39 mouse cellular contexts compared by ENCODE assay signal in the genomic region with DNA sequence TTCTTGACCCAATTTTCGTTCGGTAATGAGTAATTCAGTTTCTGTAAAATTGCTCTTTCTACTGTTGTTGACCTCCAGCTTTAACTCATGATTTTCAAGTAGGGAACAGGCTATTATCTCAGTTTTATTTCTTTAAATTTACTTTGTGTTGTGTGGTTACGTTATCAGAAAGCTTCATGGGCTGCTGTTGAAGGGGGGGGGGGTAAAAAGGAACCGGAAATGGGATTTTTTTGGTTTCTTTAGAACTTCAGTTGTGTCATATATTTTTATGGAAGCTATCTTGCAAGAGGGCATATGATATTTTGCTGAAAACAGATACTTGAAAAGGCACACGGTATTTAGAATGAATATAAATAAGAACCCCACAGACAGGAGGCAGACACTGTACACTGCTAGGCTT. TPM values are rescaled to one million over a fixed set of nuclear protein-coding genes. Genes with fewer than 3 reads are reported as not detected.
"Had no signal": no experiment of that assay in that cellular context is flagged by ENCODE, and none has a peak within 500 bp of the region (broad histone marks: within the 10 kb centered on the region; RNA-seq: fewer than 3 reads in every experiment).

No protein-coding gene starts in this region.

- H3K4me1 ChIP-seq: embryonic facial prominence, embryonic 10.5 days; embryonic facial prominence, embryonic 12.5 days; embryonic facial prominence, embryonic 13.5 days; embryonic facial prominence, embryonic 15.5 days; forebrain, embryonic 10.5 days; forebrain, embryonic 12.5 days; forebrain, embryonic 13.5 days; forebrain, embryonic 15.5 days; heart, embryonic 10.5 days had no signal

- H3K4me3 ChIP-seq: embryonic facial prominence, embryonic 10.5 days; embryonic facial prominence, embryonic 12.5 days; embryonic facial prominence, embryonic 13.5 days; embryonic facial prominence, embryonic 15.5 days; erythroblast, embryonic 14.5 days; forebrain, embryonic 10.5 days; forebrain, embryonic 12.5 days; forebrain, embryonic 13.5 days; forebrain, embryonic 15.5 days; gastrocnemius, adult 2 months; heart, adult 2 months; heart, embryonic 10.5 days had no signal

- H3K9ac ChIP-seq: embryonic facial prominence, embryonic 12.5 days; embryonic facial prominence, embryonic 13.5 days; embryonic facial prominence, embryonic 15.5 days; forebrain, embryonic 12.5 days; forebrain, embryonic 13.5 days; forebrain, embryonic 15.5 days; forebrain, postnatal 0 days had no signal

- H3K27me3 ChIP-seq: embryonic facial prominence, embryonic 12.5 days; embryonic facial prominence, embryonic 13.5 days; embryonic facial prominence, embryonic 15.5 days; forebrain, embryonic 12.5 days; forebrain, embryonic 13.5 days; forebrain, embryonic 15.5 days had no signal

- H3K27ac ChIP-seq: embryonic facial prominence, embryonic 10.5 days; embryonic facial prominence, embryonic 12.5 days; embryonic facial prominence, embryonic 13.5 days; embryonic facial prominence, embryonic 15.5 days; forebrain, embryonic 10.5 days; forebrain, embryonic 12.5 days; forebrain, embryonic 13.5 days; forebrain, embryonic 15.5 days; gastrocnemius, adult 2 months; heart, adult 2 months; heart, embryonic 10.5 days had no signal

- H3K36me3 ChIP-seq: embryonic facial prominence, embryonic 10.5 days; embryonic facial prominence, embryonic 12.5 days; embryonic facial prominence, embryonic 13.5 days; embryonic facial prominence, embryonic 15.5 days; forebrain, embryonic 10.5 days; forebrain, embryonic 12.5 days; forebrain, embryonic 15.5 days; heart, embryonic 10.5 days had no signal

- DNase-seq: cerebellum, adult 9-11 months; cerebellum, postnatal 10 days; cerebellum, postnatal 14 days; cerebellum, postnatal 25 days; cerebellum, postnatal 36 days; embryo, embryonic 11 days; forebrain, postnatal 0 days; gastrocnemius, adult 2 months; gastrocnemius, postnatal 10 days; gastrocnemius, postnatal 14 days; gastrocnemius, postnatal 25 days; gastrocnemius, postnatal 36 days; heart, adult 11 months; heart, adult 18-20 months; heart, adult 2 months had no signal

- H3K9me3 ChIP-seq: embryonic facial prominence, embryonic 15.5 days had no signal

RNA-seq across cellular contexts. Expression of gene Mrgprb4, which starts 26.0 kb away (rescaled TPM):
- total RNA-seq: common myeloid progenitor, adult 5-6 weeks; forebrain, postnatal 0 days; gastrocnemius, adult 18-20 months; gastrocnemius, adult 2 months; gastrocnemius, adult 8-10 months; gastrocnemius, postnatal 10 days; gastrocnemius, postnatal 14 days; gastrocnemius, postnatal 25 days; gastrocnemius, postnatal 36 days; gastrocnemius, postnatal 4 days; granulocyte monocyte progenitor cell, adult 5-6 weeks; heart, adult 18-20 months; heart, adult 2 months; heart, adult 8-10 months had no signal
- polyA plus RNA-seq: cortical plate, adult 2 months; embryonic facial prominence, embryonic 10.5 days; embryonic facial prominence, embryonic 11.5 days; embryonic facial prominence, embryonic 12.5 days; embryonic facial prominence, embryonic 13.5 days; embryonic facial prominence, embryonic 14.5 days; embryonic facial prominence, embryonic 15.5 days; erythroblast, embryonic 14.5 days; forebrain, embryonic 10.5 days; forebrain, embryonic 11.5 days; forebrain, embryonic 12.5 days; forebrain, embryonic 13.5 days; forebrain, embryonic 14.5 days; forebrain, embryonic 15.5 days; forebrain, embryonic 16.5 days; forebrain, postnatal 0 days; frontal cortex, adult 2 months; gonadal fat pad, adult 2 months; heart, adult 2 months; heart, embryonic 10.5 days had no signal

RNA-seq across cellular contexts. Expression of gene Mrgprb5, which starts 56.2 kb away (rescaled TPM):
- total RNA-seq: common myeloid progenitor, adult 5-6 weeks; forebrain, postnatal 0 days; gastrocnemius, adult 18-20 months; gastrocnemius, adult 2 months; gastrocnemius, adult 8-10 months; gastrocnemius, postnatal 10 days; gastrocnemius, postnatal 14 days; gastrocnemius, postnatal 25 days; gastrocnemius, postnatal 36 days; gastrocnemius, postnatal 4 days; granulocyte monocyte progenitor cell, adult 5-6 weeks; heart, adult 18-20 months; heart, adult 2 months; heart, adult 8-10 months had no signal
- polyA plus RNA-seq: cortical plate, adult 2 months; embryonic facial prominence, embryonic 10.5 days; embryonic facial prominence, embryonic 11.5 days; embryonic facial prominence, embryonic 12.5 days; embryonic facial prominence, embryonic 13.5 days; embryonic facial prominence, embryonic 14.5 days; embryonic facial prominence, embryonic 15.5 days; erythroblast, embryonic 14.5 days; forebrain, embryonic 10.5 days; forebrain, embryonic 11.5 days; forebrain, embryonic 12.5 days; forebrain, embryonic 13.5 days; forebrain, embryonic 14.5 days; forebrain, embryonic 15.5 days; forebrain, embryonic 16.5 days; forebrain, postnatal 0 days; frontal cortex, adult 2 months; gonadal fat pad, adult 2 months; heart, adult 2 months; heart, embryonic 10.5 days had no signal
